Mouse (Mus musculus): ENCODE results near the gene Jmjd8. TPM values are rescaled to one million over a fixed set of nuclear protein-coding genes. Genes with fewer than 3 reads are reported as not detected.
"Not testable (repeated sequence)": the region's sequence is repeated elsewhere in the genome, so short reads cannot be mapped to it uniquely, and the experiment has no call there.

Gene Jmjd8
- polyA plus RNA-seq, 1 experiment, result 13.4 TPM

GRCm38 (mm10) chr17:25801029-25801428 lies 27.6 kb upstream of the Jmjd8 start:
- H3K4me1 ChIP-seq (ENCODE audit: control insufficient read depth, insufficient read depth, low read length), result peaks cover 1% of the 10 kb centered on the region
- H3K27ac ChIP-seq (ENCODE audit: control insufficient read depth, insufficient read depth, low read depth, low read length, poor library complexity), result no peak overlapping the region
- WGBS, result 5% methylated on average over 6 of the region's 6 CpGs
- no peak overlapping the region for H3K4me3 ChIP-seq (replicated peaks; ENCODE audit: control insufficient read depth, low read depth, low read length)
- peak; percentile 75 for TF ChIP-seq CTCF (IDR thresholded peaks at IDR 0.05; ENCODE audit: control insufficient read depth, insufficient read depth, low read length)
- no peak for TF ChIP-seq POLR2A (IDR thresholded peaks at IDR 0.05; ENCODE audit: borderline replicate concordance, control insufficient read depth, low read depth, low read length)

GRCm38 (mm10) chr17:25802825-25803517 lies 25.7 kb upstream of the Jmjd8 start:
- Histone ChIP-seq H3K4me3 (replicated peaks; ENCODE audit: control insufficient read depth, low read depth, low read length) (no peak overlapping the region), H3K4me1 (ENCODE audit: control insufficient read depth, insufficient read depth, low read length) (no peaks in the 10 kb centered on the region), H3K27ac (ENCODE audit: control insufficient read depth, insufficient read depth, low read depth, low read length, poor library complexity) (no peak overlapping the region)
- TF ChIP-seq CTCF (IDR thresholded peaks at IDR 0.05; ENCODE audit: control insufficient read depth, insufficient read depth, low read length) (no peak), POLR2A (IDR thresholded peaks at IDR 0.05; ENCODE audit: borderline replicate concordance, control insufficient read depth, low read depth, low read length) (no peak)
- 16% methylated on average over 10 of the region's 10 CpGs for WGBS

- Histone ChIP-seq H3K4me1 (ENCODE audit: control insufficient read depth, insufficient read depth, low read length) (no peaks in the 10 kb centered on the region), H3K27ac (ENCODE audit: control insufficient read depth, insufficient read depth, low read depth, low read length, poor library complexity) (no peak overlapping the region), H3K4me3 (replicated peaks; ENCODE audit: control insufficient read depth, low read depth, low read length) (no peak overlapping the region)
- WGBS, result 64% methylated on average over 4 of the region's 4 CpGs
- TF ChIP-seq POLR2A (IDR thresholded peaks at IDR 0.05; ENCODE audit: borderline replicate concordance, control insufficient read depth, low read depth, low read length), result no peak
- no peak for TF ChIP-seq CTCF (IDR thresholded peaks at IDR 0.05; ENCODE audit: control insufficient read depth, insufficient read depth, low read length)
Observed at GRCm38 (mm10) chr17:25806507-25806906, 22.2 kb upstream of the Jmjd8 start.

GRCm38 (mm10) chr17:25807452-25807851 lies 21.2 kb upstream of the Jmjd8 start:
- not testable (repeated sequence) for H3K4me1 ChIP-seq (ENCODE audit: control insufficient read depth, insufficient read depth, low read length); H3K27ac ChIP-seq (ENCODE audit: control insufficient read depth, insufficient read depth, low read depth, low read length, poor library complexity); H3K4me3 ChIP-seq (replicated peaks; ENCODE audit: control insufficient read depth, low read depth, low read length)
- 21% methylated on average over 2 of the region's 2 CpGs for WGBS

- TF ChIP-seq POLR2A (IDR thresholded peaks at IDR 0.05; ENCODE audit: borderline replicate concordance, control insufficient read depth, low read depth, low read length) (no peak), CTCF (IDR thresholded peaks at IDR 0.05; ENCODE audit: control insufficient read depth, insufficient read depth, low read length) (no peak)
- WGBS, result 41% methylated on average over 5 of the region's 5 CpGs
- Histone ChIP-seq H3K4me1 (ENCODE audit: control insufficient read depth, insufficient read depth, low read length) (no peaks in the 10 kb centered on the region), H3K4me3 (replicated peaks; ENCODE audit: control insufficient read depth, low read depth, low read length) (no peak overlapping the region), H3K27ac (ENCODE audit: control insufficient read depth, insufficient read depth, low read depth, low read length, poor library complexity) (no peak overlapping the region)
Observed at GRCm38 (mm10) chr17:25808028-25808427, 20.6 kb upstream of the Jmjd8 start.

GRCm38 (mm10) chr17:25808789-25809605 lies 19.7 kb upstream of the Jmjd8 start, which contains the start of gene Fbxl16:
Gene Fbxl16, plus strand, starts transcription at chr17:25809085.
- no peak for TF ChIP-seq CTCF (IDR thresholded peaks at IDR 0.05; ENCODE audit: control insufficient read depth, insufficient read depth, low read length)
- under 1% methylated on average over 97 of the region's 100 CpGs for WGBS
- Histone ChIP-seq H3K27ac (ENCODE audit: control insufficient read depth, insufficient read depth, low read depth, low read length, poor library complexity) (no peak within 1 kb of the TSS), H3K4me1 (ENCODE audit: control insufficient read depth, insufficient read depth, low read length) (no peaks in the 10 kb centered on the region), H3K4me3 (replicated peaks; ENCODE audit: control insufficient read depth, low read depth, low read length) (no peak within 1 kb of the TSS)

GRCm38 (mm10) chr17:25809606-25810340 lies 18.9 kb upstream of the Jmjd8 start:
- WGBS, result 14% methylated on average over 25 of the region's 25 CpGs
- Histone ChIP-seq H3K27ac (ENCODE audit: control insufficient read depth, insufficient read depth, low read depth, low read length, poor library complexity) (no peak overlapping the region), H3K4me3 (replicated peaks; ENCODE audit: control insufficient read depth, low read depth, low read length) (no peak overlapping the region), H3K4me1 (ENCODE audit: control insufficient read depth, insufficient read depth, low read length) (no peaks in the 10 kb centered on the region)
- no peak for TF ChIP-seq POLR2A (IDR thresholded peaks at IDR 0.05; ENCODE audit: borderline replicate concordance, control insufficient read depth, low read depth, low read length)
- no peak for TF ChIP-seq CTCF (IDR thresholded peaks at IDR 0.05; ENCODE audit: control insufficient read depth, insufficient read depth, low read length)

- H3K4me3 ChIP-seq (replicated peaks; ENCODE audit: control insufficient read depth, low read depth, low read length), result no peak overlapping the region
- 63% methylated on average over 4 of the region's 4 CpGs for WGBS
- no peak overlapping the region for H3K27ac ChIP-seq (ENCODE audit: control insufficient read depth, insufficient read depth, low read depth, low read length, poor library complexity)
- no peaks in the 10 kb centered on the region for H3K4me1 ChIP-seq (ENCODE audit: control insufficient read depth, insufficient read depth, low read length)
- TF ChIP-seq POLR2A (IDR thresholded peaks at IDR 0.05; ENCODE audit: borderline replicate concordance, control insufficient read depth, low read depth, low read length), result no peak
- no peak for TF ChIP-seq CTCF (IDR thresholded peaks at IDR 0.05; ENCODE audit: control insufficient read depth, insufficient read depth, low read length)
Observed at GRCm38 (mm10) chr17:25810890-25811289, 17.8 kb upstream of the Jmjd8 start.
